Mouse (Mus musculus) B cell, adult 2 months (primary cell): ENCODE data around the gene Slc2a1.

Experiments
- DNase-seq, 2 experiments: peaks; one replicate each; pipeline ENCODE4 v3.0.0; 2022

Gene Slc2a1

GRCm38 (mm10) chr4:119180133-119180707 lies 71.7 kb downstream of the Slc2a1 start:
- no peak for DNase-seq

- DNase-seq, result peak; percentile 72 to 73
Measured at GRCm38 (mm10) chr4:119181456-119181855, 72.9 kb downstream of the Slc2a1 start.

GRCm38 (mm10) chr4:119183525-119183924 lies 75.0 kb downstream of the Slc2a1 start:
- DNase-seq, result no peak

- no peak for DNase-seq
Measured at GRCm38 (mm10) chr4:119185771-119186170, 77.3 kb downstream of the Slc2a1 start.
